ENCODE assay signal across 9 mouse cellular contexts in genomic region chr11:58916879-58917744, GRCm38 (mm10). TPM values are rescaled to one million over a fixed set of nuclear protein-coding genes. Genes with fewer than 3 reads are reported as not detected.
DNase-seq lines count a peak whose midpoint lies in the region; ATAC-seq and TF ChIP-seq lines count a peak whose summit lies in the region.
"Had no signal": no experiment of that assay in that cellular context is flagged by ENCODE, and none has a peak within 500 bp of the region (broad histone marks: within the 10 kb centered on the region; RNA-seq: fewer than 3 reads in every experiment).

No protein-coding gene starts in this region.

- peak; percentile 27 to 49 for DNase-seq in heart, adult 18-20 months
- no peak for DNase-seq in heart, adult 9 months (ENCODE audit: low spot score in 2 of 2)
- DNase-seq in A20 (ENCODE audit: low read depth, low spot score), result peak; percentile 76
- peak; percentile 89 for DNase-seq in ZHBTc4 (ENCODE audit: low read depth, low spot score)
- peak; percentile 41 for DNase-seq in lung, adult 2 months
- DNase-seq in spleen, postnatal 36 days (ENCODE audit: low spot score in 2 of 2), result peak; percentile 59 to 82
- no peak for DNase-seq in ovary, postnatal 36 days (ENCODE audit: low spot score)

- 48% methylated on average over 14 of the region's 14 CpGs for WGBS in lung, adult 2 months

- no peak overlapping the region for H3K4me3 ChIP-seq in lung, adult 2 months (replicated peaks; ENCODE audit: extremely low read depth, low read depth, low read length)
- H3K4me3 ChIP-seq: limb, embryonic 15.5 days had no signal

- peak; percentile 59 for ATAC-seq in erythroblast, adult 5-6 weeks (replicated peaks; ENCODE audit: low FRiP score, poor library complexity, severe bottlenecking)

- TF ChIP-seq CTCF in lung, adult 2 months (IDR thresholded peaks at IDR 0.05; ENCODE audit: insufficient read depth, low read length), result peak; percentile 58

- no peak for TF ChIP-seq POLR2A in lung, adult 2 months (IDR thresholded peaks at IDR 0.05; ENCODE audit: borderline replicate concordance, extremely low read depth, low read depth, low read length)

- H3K4me1 ChIP-seq in lung, adult 2 months (ENCODE audit: control insufficient read depth, insufficient read depth, low read length), result peaks cover 3% of the 10 kb centered on the region

RNA-seq across cellular contexts. Expression of gene Btnl10, which starts 0.6 kb away (rescaled TPM):
- not detected for total RNA-seq in heart, adult 18-20 months (2021)
- total RNA-seq in erythroblast, adult 5-6 weeks (2015; ENCODE audit: low replicate concordance), result 296 and 325 TPM in 2 replicates
- 491 and 558 TPM in 2 replicates for total RNA-seq in erythroblast, adult 5-6 weeks (2017; ENCODE audit: low replicate concordance)
- polyA plus RNA-seq in lung, adult 2 months (2012; rRNA removed), result 0.04 TPM in 1 of 2 replicates, not detected in the other

RNA-seq across cellular contexts. Expression of gene Zfp39, which starts 13.1 kb away (rescaled TPM):
- total RNA-seq in heart, adult 18-20 months (2021), result 1 to 10 TPM; 2.6 to 2.7 TPM
- 15.2 and 23.4 TPM in 2 replicates for total RNA-seq in erythroblast, adult 5-6 weeks (2015; ENCODE audit: low replicate concordance)
- 18.3 and 19.8 TPM in 2 replicates for total RNA-seq in erythroblast, adult 5-6 weeks (2017; ENCODE audit: low replicate concordance)
- 1.2 and 1.4 TPM in 2 replicates for polyA plus RNA-seq in lung, adult 2 months (2012; rRNA removed)

RNA-seq across cellular contexts. Expression of gene Rnf187, which starts 21.6 kb away (rescaled TPM):
- total RNA-seq in heart, adult 18-20 months (2021), result 100 to 1,000 TPM; 165 to 170 TPM
- 18.6 and 23.6 TPM in 2 replicates for total RNA-seq in erythroblast, adult 5-6 weeks (2015; ENCODE audit: low replicate concordance)
- total RNA-seq in erythroblast, adult 5-6 weeks (2017; ENCODE audit: low replicate concordance), result 32.3 and 36.6 TPM in 2 replicates
- polyA plus RNA-seq in lung, adult 2 months (2012; rRNA removed), result 190 and 269 TPM in 2 replicates

RNA-seq across cellular contexts. Expression of gene Hist3h2ba, which starts 31.6 kb away (rescaled TPM):
- 1 to 10 TPM; 1.0 to 1.4 TPM for total RNA-seq in heart, adult 18-20 months (2021)
- 7.5 and 25.9 TPM in 2 replicates for total RNA-seq in erythroblast, adult 5-6 weeks (2015; ENCODE audit: low replicate concordance)
- 40.6 and 51.9 TPM in 2 replicates for total RNA-seq in erythroblast, adult 5-6 weeks (2017; ENCODE audit: low replicate concordance)
- 0.62 and 2.4 TPM in 2 replicates for polyA plus RNA-seq in lung, adult 2 months (2012; rRNA removed)

RNA-seq across cellular contexts. Expression of gene Hist3h2a, which starts 37.4 kb away (rescaled TPM):
- total RNA-seq in heart, adult 18-20 months (2021), result 10 to 100 TPM; 13.9 to 17.4 TPM
- total RNA-seq in erythroblast, adult 5-6 weeks (2015; ENCODE audit: low replicate concordance), result 30.5 and 41.5 TPM in 2 replicates
- total RNA-seq in erythroblast, adult 5-6 weeks (2017; ENCODE audit: low replicate concordance), result 255 and 279 TPM in 2 replicates
- 19.7 and 25.5 TPM in 2 replicates for polyA plus RNA-seq in lung, adult 2 months (2012; rRNA removed)

Comparison
In these comparisons a context has a peak if more than half of its experiments do, and no peak if none do; other contexts are left out.
1. DNase-seq: peak in heart, adult 18-20 months (2 of 2), A20 (single experiment), ZHBTc4 (single experiment), lung, adult 2 months (single experiment) and spleen, postnatal 36 days (2 of 2); none in heart, adult 9 months (0 of 2) and ovary, postnatal 36 days (single experiment).
2. RNA of gene Btnl10, which starts 0.6 kb away (total RNA-seq): 296 to 558 TPM in erythroblast, adult 5-6 weeks; not detected in heart, adult 18-20 months; every median in the first group is over 100 times any median in the second.
3. RNA of gene Zfp39, which starts 13.1 kb away (total RNA-seq): 15.2 to 23.4 TPM in erythroblast, adult 5-6 weeks; 2.6 to 2.7 TPM in heart, adult 18-20 months; every median in the first group is over 4 times any median in the second.
4. RNA of gene Rnf187, which starts 21.6 kb away (total RNA-seq): 165 to 170 TPM in heart, adult 18-20 months; 18.6 to 36.6 TPM in erythroblast, adult 5-6 weeks; every median in the first group is over 4 times any median in the second.